Mouse (Mus musculus) lung, embryonic 14.5 days (tissue): Measurements from ENCODE around the gene Fam208b. TPM values are rescaled to one million over a fixed set of nuclear protein-coding genes. Genes with fewer than 3 reads are reported as not detected.
A peak's percentile ranks its signal among the peaks of the same experiment; 100 is the strongest.

ENCODE experiments used
- ATAC-seq: fragments of 200-750 bp; cut with Nextera tagmentation; 2 replicates; pipeline ENCODE4 v1.8.0; 2017; ENCODE audit warnings: mild to moderate bottlenecking, moderate TSS enrichment, moderate library complexity; ENCODE audit not compliant: insufficient read depth
- DNase-seq: peaks from one replicate; pipeline ENCODE4 v3.0.0-alpha.2; 2015
- H3K27ac ChIP-seq: fragments of 300-500 bp; sonication (generic); 2 replicates; pipeline ENCODE4 v1.5.1; 2014; ENCODE audit warnings: low read depth, mild to moderate bottlenecking, moderate library complexity
- H3K27me3 ChIP-seq: fragments of 300-500 bp; sonication (generic); 2 replicates; pipeline ENCODE4 v1.6.1; 2014; ENCODE audit warnings: low read length, control low read depth; ENCODE audit not compliant: insufficient read depth
- H3K36me3 ChIP-seq: fragments of 300-500 bp; sonication (generic); 2 replicates; pipeline ENCODE4 v1.6.1; 2014; ENCODE audit warnings: control low read depth; ENCODE audit not compliant: insufficient read depth
- H3K4me1 ChIP-seq: fragments of 300-500 bp; sonication (generic); 2 replicates; pipeline ENCODE4 v1.6.1; 2014; ENCODE audit warnings: antibody characterized with exemption, control low read depth; ENCODE audit not compliant: insufficient read depth
- H3K4me2 ChIP-seq: fragments of 300-500 bp; sonication (generic); 2 replicates; pipeline ENCODE4 v1.6.1; 2014; ENCODE audit warnings: mild to moderate bottlenecking
- H3K4me3 ChIP-seq: fragments of 300-500 bp; sonication (generic); 2 replicates; pipeline ENCODE4 v1.5.1; 2014; ENCODE audit warnings: low read depth, low read length
- H3K9ac ChIP-seq: fragments of 300-500 bp; sonication (generic); 2 replicates; pipeline ENCODE4 v1.6.1; 2014
- H3K9me3 ChIP-seq: fragments of 300-500 bp; sonication (generic); 2 replicates; pipeline ENCODE4 v1.6.1; 2016; ENCODE audit warnings: low read depth, low read length, control low read depth
- CTCF ChIP-seq: IDR thresholded peaks from 2 replicates; pipeline ENCODE4 v1.5.1; 2016; ENCODE audit warnings: antibody characterized with exemption, low read depth
- WGBS: fragments of 180-500 bp; shearing (Covaris S2); extraction: QIAGEN DNeasy Blood & Tissue Kit; methylation state at CpG from one replicate; pipeline ENCODE4 v1.1.7; 2014; 5-methylcytosine and 5-hydroxymethylcytosine counted together
- polyA plus RNA-seq: library from polyadenylated mRNA; unstranded; fragments of >200 nt; fragmentation: Nextera tagmentation; extraction: Ambion mirVana; gene quantifications from 2 replicates; pipeline ENCODE4 v1.2.1, GENCODE M21; 2014

The Fam208b gene
- polyA plus RNA-seq, 1 experiment from 2014 or later = 17.8 TPM

DNA sequence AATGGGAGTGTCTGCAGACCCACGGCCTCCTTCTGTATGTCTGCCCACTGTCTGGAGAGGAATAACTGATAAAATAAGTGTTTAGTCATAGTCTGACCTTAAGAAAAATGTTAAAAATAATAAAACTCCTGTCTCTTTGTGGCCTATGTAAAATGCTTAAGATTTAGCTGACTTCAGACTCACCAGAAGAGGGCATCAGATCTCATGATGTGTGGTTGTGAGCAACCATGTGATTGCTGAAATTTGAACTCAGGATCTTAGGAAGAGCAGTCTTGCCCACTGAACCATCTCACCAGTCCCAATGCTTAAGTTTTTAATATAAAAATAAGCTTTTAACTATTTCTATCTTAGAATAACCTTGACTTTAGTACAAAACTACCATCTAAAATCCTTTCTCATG lies 47.8 kb downstream of the Fam208b start:
- H3K4me3 ChIP-seq = no peak overlapping the region
- H3K4me1 ChIP-seq = no peaks in the 10 kb centered on the region
- 88% methylated on average over 1 of the region's 1 CpGs for WGBS
- DNase-seq = no peak
- peaks cover 76% of the 10 kb centered on the region for H3K36me3 ChIP-seq
- H3K9me3 ChIP-seq = no peaks in the 10 kb centered on the region
- H3K4me2 ChIP-seq = no peak overlapping the region
- no peak for TF ChIP-seq CTCF
- H3K27me3 ChIP-seq = no peaks in the 10 kb centered on the region
- no peak overlapping the region for H3K9ac ChIP-seq
- ATAC-seq = no peak
- H3K27ac ChIP-seq = no peak overlapping the region

DNA sequence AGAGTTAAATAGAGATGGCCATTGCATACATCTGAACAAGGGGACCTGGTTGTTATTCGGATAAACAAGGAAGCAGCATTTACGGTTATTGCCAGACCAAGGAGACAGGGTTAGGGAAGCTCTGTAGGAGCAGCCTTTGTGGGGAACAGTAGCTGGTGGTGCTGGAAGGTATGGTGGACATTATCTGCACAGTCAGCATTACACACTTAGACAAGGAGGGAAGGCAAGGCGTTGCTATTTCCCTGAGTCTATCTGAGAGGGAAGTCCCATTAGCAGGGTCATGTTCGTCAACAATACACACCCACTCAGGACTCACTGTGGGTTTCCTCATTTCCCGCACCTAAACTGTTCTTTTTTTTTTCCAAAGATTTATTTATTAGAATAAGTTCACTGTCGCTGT lies 63.1 kb downstream of the Fam208b start:
- DNase-seq (no peak), ATAC-seq (no peak)
- 82% methylated on average over 6 of the region's 6 CpGs for WGBS
- peaks cover 34% of the 10 kb centered on the region; the same call in 1 of the 2 replicates for H3K36me3 ChIP-seq
- no peak overlapping the region for H3K9ac ChIP-seq
- no peak overlapping the region for H3K4me2 ChIP-seq
- H3K4me3 ChIP-seq = no peak overlapping the region
- H3K27me3 ChIP-seq = no peaks in the 10 kb centered on the region
- H3K9me3 ChIP-seq = no peaks in the 10 kb centered on the region
- no peak overlapping the region for H3K27ac ChIP-seq
- no peaks in the 10 kb centered on the region for H3K4me1 ChIP-seq
- TF ChIP-seq CTCF = no peak

DNA sequence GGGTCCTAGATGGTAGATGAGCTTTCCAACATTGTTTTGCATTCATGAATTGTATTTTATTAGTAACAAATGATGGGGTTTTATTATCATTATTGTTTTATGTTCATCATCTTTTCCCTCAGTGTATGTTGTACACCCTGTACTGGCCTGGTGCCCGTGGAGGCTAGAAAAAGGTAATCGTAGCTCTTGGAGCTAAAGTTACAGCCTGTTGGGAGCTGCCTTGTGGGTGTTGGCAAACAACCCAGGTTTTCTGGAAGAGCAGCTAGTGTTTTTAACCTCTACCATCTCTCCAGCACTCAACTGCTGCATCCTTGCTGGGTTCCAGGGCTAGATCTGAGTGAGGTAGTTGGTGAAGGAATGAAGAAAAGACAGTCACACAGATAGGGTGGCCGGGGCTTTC lies 63.5 kb downstream of the Fam208b start:
- no peak overlapping the region for H3K27ac ChIP-seq
- H3K4me2 ChIP-seq = no peak overlapping the region
- peaks cover 30% of the 10 kb centered on the region; the same call in 1 of the 2 replicates for H3K36me3 ChIP-seq
- no peak overlapping the region for H3K4me3 ChIP-seq
- H3K9ac ChIP-seq = no peak overlapping the region
- no peaks in the 10 kb centered on the region for H3K4me1 ChIP-seq
- WGBS = 85% methylated on average over 3 of the region's 3 CpGs
- TF ChIP-seq CTCF = no peak
- ATAC-seq (no peak), DNase-seq (no peak)
- no peaks in the 10 kb centered on the region for H3K9me3 ChIP-seq
- H3K27me3 ChIP-seq = no peaks in the 10 kb centered on the region

DNA sequence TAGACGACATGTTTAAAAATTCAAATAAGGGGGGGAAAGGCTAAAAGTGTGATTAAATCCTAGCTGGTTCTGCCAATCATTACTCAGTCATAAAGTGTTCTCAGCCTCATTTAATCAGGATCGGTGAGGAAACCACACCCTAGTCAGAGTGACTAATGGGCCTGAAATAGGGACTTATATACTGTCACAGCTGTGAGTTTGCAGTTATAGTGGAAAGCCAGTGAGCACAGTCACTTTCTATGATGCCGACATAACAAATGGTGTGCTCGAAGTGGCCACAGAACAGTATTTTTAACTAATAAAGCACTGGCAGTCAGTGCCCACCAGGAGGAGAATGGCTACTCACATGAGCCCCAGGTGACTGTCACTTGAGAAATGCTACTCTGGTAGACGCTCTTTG lies 66.0 kb downstream of the Fam208b start:
- H3K36me3 ChIP-seq = peaks cover 21% of the 10 kb centered on the region; the same call in 1 of the 2 replicates
- H3K27me3 ChIP-seq = no peaks in the 10 kb centered on the region
- H3K9ac ChIP-seq = no peak overlapping the region
- H3K4me3 ChIP-seq = no peak overlapping the region
- H3K4me2 ChIP-seq = no peak overlapping the region
- H3K27ac ChIP-seq = no peak overlapping the region
- no peaks in the 10 kb centered on the region for H3K9me3 ChIP-seq
- peaks cover 9% of the 10 kb centered on the region for H3K4me1 ChIP-seq
- no peak for ATAC-seq
- 77% methylated on average over 5 of the region's 5 CpGs for WGBS
- no peak for TF ChIP-seq CTCF
- DNase-seq = no peak

DNA sequence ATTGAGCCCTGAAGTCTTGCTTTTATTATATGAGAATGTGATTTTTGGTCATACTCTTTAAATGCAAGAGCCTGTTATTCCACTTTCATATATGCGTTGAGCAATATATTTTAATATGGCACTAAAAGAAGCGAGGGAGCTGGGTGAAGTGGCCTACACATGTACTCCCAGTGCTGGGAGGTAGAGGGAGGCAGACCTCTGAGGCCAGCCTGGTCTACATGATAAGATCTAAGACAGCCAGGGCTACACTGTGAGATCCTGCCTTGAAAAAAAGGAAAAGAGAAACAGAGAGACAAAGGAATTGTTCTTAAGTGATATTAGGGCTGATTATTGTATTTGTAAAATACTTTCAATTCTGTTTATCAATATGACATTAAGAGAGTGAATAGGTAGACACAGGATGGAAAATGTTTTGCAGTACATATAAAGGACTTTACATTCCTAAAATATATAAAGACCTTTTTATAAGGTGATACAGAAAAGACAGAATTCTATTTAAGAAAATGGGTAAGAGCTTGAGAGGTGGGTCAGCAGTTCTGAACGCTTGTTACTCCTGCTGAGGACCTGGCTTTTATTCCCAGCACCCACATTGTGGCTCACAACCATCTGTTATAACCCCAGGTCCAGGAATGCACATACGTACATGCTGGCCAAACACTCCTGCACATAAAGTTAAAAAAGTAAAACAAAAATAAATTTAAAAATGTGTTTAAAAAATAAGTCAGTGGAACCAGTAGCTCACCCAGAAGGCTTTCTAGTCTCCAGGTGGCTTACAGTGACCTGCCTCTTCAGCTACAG lies 66.6 kb downstream of the Fam208b start:
- 87% methylated on average over 4 of the region's 4 CpGs for WGBS
- Histone ChIP-seq H3K4me3 (no peak overlapping the region), H3K27me3 (no peaks in the 10 kb centered on the region), H3K27ac (no peak overlapping the region), H3K9ac (no peak overlapping the region), H3K36me3 (peaks cover 17% of the 10 kb centered on the region; the same call in 1 of the 2 replicates), H3K9me3 (no peaks in the 10 kb centered on the region), H3K4me2 (no peak overlapping the region), H3K4me1 (peaks cover 12% of the 10 kb centered on the region)
- DNase-seq (no peak), ATAC-seq (no peak)
- no peak for TF ChIP-seq CTCF

DNA sequence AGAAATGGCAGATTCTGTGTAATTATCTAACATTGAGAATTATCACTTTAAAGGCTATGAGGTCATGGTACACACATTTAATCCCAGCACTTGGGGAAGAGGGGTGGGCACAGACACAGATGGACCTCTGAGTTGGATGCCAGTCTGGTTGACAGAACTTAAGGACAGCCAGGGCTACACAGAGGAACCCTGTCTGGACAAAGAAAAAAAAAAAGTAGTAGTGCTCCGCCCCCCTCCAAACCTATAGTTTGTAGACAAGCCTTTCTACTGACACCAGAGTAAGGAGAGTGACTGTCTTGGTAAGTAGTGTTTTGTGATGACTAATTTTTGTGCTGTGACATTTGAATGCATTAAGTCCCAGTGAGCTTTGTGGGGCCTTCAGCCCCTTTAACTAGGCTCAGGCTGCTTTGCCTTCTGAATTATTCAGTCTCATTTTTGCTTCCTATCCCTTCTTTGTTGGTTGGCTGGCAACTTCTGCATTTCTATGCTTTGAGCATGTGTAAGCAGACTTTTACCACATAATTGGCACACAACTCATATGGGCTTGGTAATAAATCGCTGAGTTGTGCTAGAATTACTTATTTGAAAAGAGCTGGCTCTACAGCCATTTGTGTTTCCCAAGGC lies 69.6 kb downstream of the Fam208b start:
- no peaks in the 10 kb centered on the region for H3K27me3 ChIP-seq
- no peak for TF ChIP-seq CTCF
- WGBS = 83% methylated on average over 2 of the region's 2 CpGs
- peaks cover 12% of the 10 kb centered on the region for H3K4me1 ChIP-seq
- H3K27ac ChIP-seq = no peak overlapping the region
- no peak for ATAC-seq
- no peak overlapping the region for H3K4me3 ChIP-seq
- H3K4me2 ChIP-seq = peak overlapping the region; percentile 79; the same call in 1 of the 2 replicates
- no peak overlapping the region for H3K9ac ChIP-seq
- H3K9me3 ChIP-seq = no peaks in the 10 kb centered on the region
- H3K36me3 ChIP-seq = 0 out of 2 replicates have a peak, but pooled peaks cover 2% of the 10 kb centered on the region
- DNase-seq = no peak

DNA sequence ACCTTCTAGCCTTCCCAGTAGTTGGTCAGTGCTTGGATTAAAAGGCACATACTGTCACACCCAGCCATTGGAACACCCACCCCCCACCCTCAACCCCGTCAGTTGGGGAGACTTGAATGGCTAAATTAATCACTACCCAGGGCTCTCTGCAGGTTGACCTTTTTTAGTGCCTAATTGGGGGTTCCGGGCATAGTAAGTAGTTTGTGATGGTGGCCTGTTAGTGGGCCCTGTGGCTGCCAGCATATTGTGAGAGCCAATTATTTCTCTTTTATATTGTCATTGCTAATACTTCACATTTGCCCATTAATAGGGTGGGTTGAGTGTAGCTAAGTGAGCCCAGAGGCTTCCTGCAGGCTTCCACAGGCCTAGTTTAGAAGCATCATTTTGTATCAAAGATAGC lies 70.7 kb downstream of the Fam208b start:
- H3K4me3 ChIP-seq = peak overlapping the region; percentile 97
- peaks cover 12% of the 10 kb centered on the region for H3K4me1 ChIP-seq
- no peak overlapping the region for H3K9ac ChIP-seq
- peak overlapping the region; percentile 79 for H3K4me2 ChIP-seq
- no peak overlapping the region for H3K27ac ChIP-seq
- 0 out of 2 replicates have a peak, but pooled peaks cover 2% of the 10 kb centered on the region for H3K36me3 ChIP-seq
- no peak for DNase-seq
- WGBS = 57% methylated on average over 2 of the region's 2 CpGs
- no peaks in the 10 kb centered on the region for H3K27me3 ChIP-seq
- H3K9me3 ChIP-seq = no peaks in the 10 kb centered on the region
- ATAC-seq = no peak
- TF ChIP-seq CTCF = no peak
